Mouse (Mus musculus) kidney, adult 2 months (tissue): Measurements from ENCODE around the gene Gpld1.

ENCODE experiments used
- CTCF ChIP-seq: fragments of 200-500 bp; conservative IDR thresholded peaks from 2 replicates; pipeline ENCODE4 v1.5.1; 2011; ENCODE audit warnings: low read depth, mild to moderate bottlenecking, control low read depth, low read length, moderate library complexity, mixed read lengths; ENCODE audit not compliant: insufficient read depth, insufficient read length
- POLR2A ChIP-seq: fragments of 200-500 bp; IDR thresholded peaks from one replicate; pipeline ENCODE4 v1.6.1; 2011; ENCODE audit warnings: low read depth, low read length, control low read depth

GRCm38 (mm10) chr13:24920333-24920977 is 22.5 kb upstream of the Gpld1 start:
- TF ChIP-seq CTCF, result peak; percentile 67
- TF ChIP-seq POLR2A, result no peak
